Mouse (Mus musculus) heart, embryonic 12.5 days (tissue): ENCODE measurements around the gene H2-T23. TPM values are rescaled to one million over a fixed set of nuclear protein-coding genes. Genes with fewer than 3 reads are reported as not detected.
A peak's percentile ranks its signal among the peaks of the same experiment; 100 is the strongest.

Experiments
- ATAC-seq: fragments of 200-750 bp; cut with Nextera tagmentation; 2 replicates; pipeline ENCODE4 v1.8.0; 2017; ENCODE audit warnings: moderate TSS enrichment, moderate library complexity; ENCODE audit not compliant: insufficient number of reproducible peaks, low FRiP score
- H3K27ac ChIP-seq: fragments of 300-500 bp; sonication (generic); 2 replicates; pipeline ENCODE4 v1.5.1; 2016; ENCODE audit warnings: mild to moderate bottlenecking, moderate library complexity; ENCODE audit not compliant: poor library complexity, severe bottlenecking
- H3K27me3 ChIP-seq: fragments of 300-500 bp; sonication (generic); replicated peaks from 2 replicates; pipeline ENCODE4 v1.6.1; 2016; ENCODE audit warnings: mild to moderate bottlenecking, moderate library complexity
- H3K36me3 ChIP-seq: fragments of 300-500 bp; sonication (generic); 2 replicates; pipeline ENCODE4 v1.6.1; 2016; ENCODE audit warnings: mild to moderate bottlenecking, moderate library complexity
- H3K4me1 ChIP-seq: fragments of 300-500 bp; sonication (generic); replicated peaks from 2 replicates; pipeline ENCODE4 v1.6.1; 2016; ENCODE audit warnings: mild to moderate bottlenecking
- H3K4me2 ChIP-seq: fragments of 300-500 bp; sonication (generic); 2 replicates; pipeline ENCODE4 v1.6.1; 2016; ENCODE audit warnings: mild to moderate bottlenecking, moderate library complexity
- H3K4me3 ChIP-seq: fragments of 300-500 bp; sonication (generic); 2 replicates; pipeline ENCODE4 v1.5.1; 2016; ENCODE audit warnings: mild to moderate bottlenecking
- H3K9ac ChIP-seq: fragments of 300-500 bp; sonication (generic); 2 replicates; pipeline ENCODE4 v1.6.1; 2016; ENCODE audit warnings: mild to moderate bottlenecking, moderate library complexity
- H3K9me3 ChIP-seq: fragments of 300-500 bp; sonication (generic); replicated peaks from 2 replicates; pipeline ENCODE4 v1.6.1; 2016; ENCODE audit warnings: mild to moderate bottlenecking, moderate library complexity
- WGBS: fragments of 180-500 bp; shearing (Covaris S2); methylation state at CpG from one replicate; pipeline ENCODE4 v1.1.7; 2016; 5-methylcytosine and 5-hydroxymethylcytosine counted together
- polyA plus RNA-seq: library from polyadenylated mRNA; unstranded; fragments of >200 nt; fragmentation: Nextera tagmentation; extraction: Ambion mirVana; gene quantifications from 2 replicates; pipeline ENCODE4 v1.2.1, GENCODE M21; 2016

H2-T23 gene
- polyA plus RNA-seq, 1 experiment from 2014 or later: 5.2 TPM

- Histone ChIP-seq H3K4me1 (peaks cover 16% of the 10 kb centered on the region), H3K4me3 (no peak overlapping the region), H3K9me3 (no peaks in the 10 kb centered on the region), H3K27ac (no peak overlapping the region), H3K9ac (no peak overlapping the region), H3K36me3 (peaks cover 53% of the 10 kb centered on the region), H3K27me3 (no peaks in the 10 kb centered on the region), H3K4me2 (no peak overlapping the region)
- no peak for ATAC-seq
- 86% methylated on average over 9 of the region's 9 CpGs for WGBS
These were observed 50.9 kb downstream of the H2-T23 start for GRCm38 (mm10) chr17:35981776-35982175.

DNA sequence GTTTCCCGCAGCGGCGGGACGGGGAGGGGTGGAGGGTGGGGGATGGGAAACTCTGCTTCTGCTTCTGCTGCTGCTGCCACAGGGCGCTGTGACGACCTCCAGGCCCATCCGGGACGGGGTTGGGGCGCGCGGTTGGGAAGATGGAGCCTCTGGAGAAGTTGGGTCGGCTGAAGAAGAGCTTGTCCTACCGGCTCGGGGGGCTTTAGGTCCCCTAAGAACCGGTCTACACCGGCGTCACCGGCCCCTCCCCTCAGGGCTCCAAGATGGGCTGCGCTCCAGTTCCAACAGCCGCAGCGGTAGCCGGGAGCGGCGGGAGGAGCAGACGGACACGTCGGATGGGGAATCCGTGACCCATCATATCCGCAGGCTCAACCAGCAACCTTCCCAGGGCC lies 52.3 kb downstream of the H2-T23 start:
- H3K36me3 ChIP-seq: peaks cover 49% of the 10 kb centered on the region
- under 1% methylated on average over 29 of the region's 29 CpGs for WGBS

More for the DNA sequence above, 52.3 kb downstream of the H2-T23 start:
- peak overlapping the region; percentile 96 for H3K27ac ChIP-seq
- H3K4me2 ChIP-seq: peak overlapping the region; percentile 70
- peaks cover 16% of the 10 kb centered on the region for H3K4me1 ChIP-seq
- peak overlapping the region; percentile 86 for H3K9ac ChIP-seq
- peak; percentile 33 for ATAC-seq
- H3K27me3 ChIP-seq: no peaks in the 10 kb centered on the region
- peak overlapping the region; percentile 79 for H3K4me3 ChIP-seq
- no peaks in the 10 kb centered on the region for H3K9me3 ChIP-seq

Other genes starting within 250 kb of the H2-T23 start
- 37.6 and 38.6 TPM in 2 replicates for gene Ier3, start 211.2 kb downstream of the H2-T23 start, polyA plus RNA-seq
- 78.2 and 80.2 TPM in 2 replicates for gene Flot1, start 209.6 kb downstream of the H2-T23 start, polyA plus RNA-seq
- gene Tubb5, start 194.5 kb downstream of the H2-T23 start, polyA plus RNA-seq: 743 and 773 TPM in 2 replicates
- gene Mdc1, start 191.3 kb downstream of the H2-T23 start, polyA plus RNA-seq: 21.6 and 25.0 TPM in 2 replicates
- 48.9 and 50.7 TPM in 2 replicates for gene Nrm, start 171.5 kb downstream of the H2-T23 start, polyA plus RNA-seq
- gene Ppp1r18, start 167.3 kb downstream of the H2-T23 start, polyA plus RNA-seq: 22.8 and 23.7 TPM in 2 replicates
- 22.4 and 26.6 TPM in 2 replicates for gene Dhx16, start 153.0 kb downstream of the H2-T23 start, polyA plus RNA-seq
- gene 2310061I04Rik, start 135.4 kb downstream of the H2-T23 start, polyA plus RNA-seq: 25.6 and 26.2 TPM in 2 replicates
- 56.0 and 56.4 TPM in 2 replicates for gene Atat1, start 122.8 kb downstream of the H2-T23 start, polyA plus RNA-seq
- gene Mrps18b, start 116.5 kb downstream of the H2-T23 start, polyA plus RNA-seq: 63.4 and 72.7 TPM in 2 replicates
- gene Ppp1r10, start 116.4 kb downstream of the H2-T23 start, polyA plus RNA-seq: 35.8 and 39.6 TPM in 2 replicates
- 73.9 and 76.5 TPM in 2 replicates for gene Abcf1, start 63.1 kb downstream of the H2-T23 start, polyA plus RNA-seq
- gene Gnl1, start 53.0 kb downstream of the H2-T23 start, polyA plus RNA-seq: 39.8 and 42.4 TPM in 2 replicates
- 17.6 and 18.5 TPM in 2 replicates for gene Prr3, start 52.6 kb downstream of the H2-T23 start, polyA plus RNA-seq
- gene H2-T24, start 12.3 kb downstream of the H2-T23 start, polyA plus RNA-seq: 3.4 and 3.9 TPM in 2 replicates
- 4.7 and 6.1 TPM in 2 replicates for gene H2-T22, start 9.9 kb upstream of the H2-T23 start, polyA plus RNA-seq
- not detected in 2 replicates for gene Gm6034, start 10.1 kb upstream of the H2-T23 start, polyA plus RNA-seq
- gene Gm11127, start 25.5 kb upstream of the H2-T23 start, polyA plus RNA-seq: not detected in 2 replicates
- not detected in 2 replicates for gene Gm19684, start 88.8 kb upstream of the H2-T23 start, polyA plus RNA-seq
- gene Gm7030, start 96.6 kb upstream of the H2-T23 start, polyA plus RNA-seq: not detected in 2 replicates
- gene Gm8909, start 135.7 kb upstream of the H2-T23 start, polyA plus RNA-seq: 0.18 TPM in 1 of 2 replicates, not detected in the other
- not detected in 2 replicates for gene H2-T3, start 157.4 kb upstream of the H2-T23 start, polyA plus RNA-seq
- gene Rpp21, start 225.2 kb upstream of the H2-T23 start, polyA plus RNA-seq: 84.4 and 87.9 TPM in 2 replicates
- gene Trim39, start 239.4 kb upstream of the H2-T23 start, polyA plus RNA-seq: 10.2 and 10.6 TPM in 2 replicates